Mouse (Mus musculus) liver, adult 2 months (tissue): ENCODE measurements around the gene Itk.

Source experiments
- CTCF ChIP-seq: fragments of 200-500 bp; IDR thresholded peaks from 2 replicates; pipeline ENCODE4 v1.5.1; 2011; ENCODE audit warnings: low read depth, low read length, control low read depth
- POLR2A ChIP-seq: fragments of 200-500 bp; IDR thresholded peaks from 2 replicates; pipeline ENCODE4 v1.6.1; 2011; ENCODE audit warnings: low read length, control low read depth; ENCODE audit not compliant: insufficient read depth; ENCODE audit errors: extremely low read depth

DNA sequence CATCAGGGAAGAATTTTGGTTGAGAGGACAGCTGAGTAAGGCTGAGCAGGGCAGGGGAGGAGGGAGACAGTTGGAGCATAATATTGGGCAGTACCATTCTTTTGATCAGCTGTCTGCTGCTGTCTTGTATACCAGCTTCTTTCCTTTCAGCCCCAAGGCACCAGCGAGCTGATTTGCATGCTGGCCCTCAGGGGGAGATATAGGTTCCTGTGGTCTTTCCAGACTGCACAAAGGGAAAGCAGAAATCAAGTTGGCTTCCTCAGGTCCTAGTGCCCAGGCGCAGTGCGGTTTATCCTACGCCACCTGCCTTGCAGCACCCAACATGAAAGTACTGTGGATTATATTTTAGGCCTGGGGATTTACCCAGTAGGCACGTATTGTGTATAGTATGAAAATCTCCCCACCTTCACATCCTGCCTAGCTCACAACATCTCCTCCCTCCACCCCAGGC, 9.6 kb upstream of the Itk start:
- TF ChIP-seq CTCF (no peak), POLR2A (no peak)
